Mouse (Mus musculus): ENCODE results near the gene Sit1. TPM values are rescaled to one million over a fixed set of nuclear protein-coding genes. Genes with fewer than 3 reads are reported as not detected.

Gene Sit1
- total RNA-seq, 2 experiments from 2014 or later = not detected

Other genes with a start within 250 kb of the Sit1 start
- gene Atp8b5, start 216.6 kb downstream of the Sit1 start, total RNA-seq (2021) = under 1 TPM in 1 of 2 experiments, not detected in 1; 0.05 TPM
- 10 to 100 TPM; 35.3 to 49.1 TPM for gene Rusc2, start 101.8 kb downstream of the Sit1 start, total RNA-seq (2021)
- not detected for gene Fam166b, start 54.6 kb downstream of the Sit1 start, total RNA-seq (2021)
- gene Tesk1, start 41.8 kb downstream of the Sit1 start, total RNA-seq (2021) = 10 to 100 TPM; 33.1 to 34.4 TPM
- under 1 TPM; 0.81 to 0.87 TPM for gene Cd72, start 29.1 kb downstream of the Sit1 start, total RNA-seq (2021)
- gene Ccdc107, start 9.2 kb upstream of the Sit1 start, total RNA-seq (2021) = 10 to 100 TPM; 26.6 to 31.8 TPM
- under 1 TPM; 0.39 to 0.61 TPM for gene Arhgef39, start 16.0 kb upstream of the Sit1 start, total RNA-seq (2021)
- gene Car9, start 23.2 kb upstream of the Sit1 start, total RNA-seq (2021) = under 1 TPM; 0.31 to 0.34 TPM
- gene Tpm2, start 40.0 kb upstream of the Sit1 start, total RNA-seq (2021) = 10 to 100 TPM; 25.2 to 40.7 TPM
- gene Creb3, start 78.6 kb upstream of the Sit1 start, total RNA-seq (2021) = 10 to 100 TPM; 45.8 to 48.3 TPM
- 100 to 1,000 TPM; 115 to 124 TPM for gene Tln1, start 79.0 kb upstream of the Sit1 start, total RNA-seq (2021)
- gene Rgp1, start 95.0 kb upstream of the Sit1 start, total RNA-seq (2021) = 10 to 100 TPM; 29.5 to 36.7 TPM
- gene Gba2, start 95.1 kb upstream of the Sit1 start, total RNA-seq (2021) = 10 to 100 TPM; 13.5 to 14.3 TPM
- gene Msmp, start 100.8 kb upstream of the Sit1 start, total RNA-seq (2021) = under 1 TPM in 1 of 2 experiments, not detected in 1; 0.60 TPM
- 10 to 100 TPM; 35.9 to 42.4 TPM for gene Npr2, start 148.2 kb upstream of the Sit1 start, total RNA-seq (2021)
- under 1 TPM; 0.21 to 0.31 TPM for gene Spag8, start 169.9 kb upstream of the Sit1 start, total RNA-seq (2021)
- gene Hint2, start 172.7 kb upstream of the Sit1 start, total RNA-seq (2021) = 100 to 1,000 TPM; 138 to 147 TPM
- gene Tmem8b, start 185.2 kb upstream of the Sit1 start, total RNA-seq (2021) = 10 to 100 TPM; 15.8 to 16.9 TPM
- under 1 TPM; 0.20 to 0.26 TPM for gene Fam221b, start 185.4 kb upstream of the Sit1 start, total RNA-seq (2021)
- gene Olfr70, start 217.1 kb upstream of the Sit1 start, total RNA-seq (2021) = not detected
- not detected for gene Olfr71, start 226.5 kb upstream of the Sit1 start, total RNA-seq (2021)
- 1 to 10 TPM; 3.3 to 3.4 TPM for gene Hrct1, start 243.5 kb upstream of the Sit1 start, total RNA-seq (2021)
- 1 to 10 TPM; 4.8 to 4.9 TPM for gene Spaar, start 246.3 kb upstream of the Sit1 start, total RNA-seq (2021)

All from heart, postnatal 25 days (tissue).